Mouse (Mus musculus): ENCODE measurements around the gene Tcirg1. TPM values are rescaled to one million over a fixed set of nuclear protein-coding genes. Genes with fewer than 3 reads are reported as not detected.

The Tcirg1 gene
- polyA plus RNA-seq, 1 experiment from 2014 or later = 52.9 TPM

- no peak for ATAC-seq (ENCODE audit: low FRiP score, low read depth)
- Histone ChIP-seq H3K4me1 (peaks cover 24% of the 10 kb centered on the region), H3K36me3 (no peaks in the 10 kb centered on the region), H3K27ac (no peak overlapping the region), H3K4me3 (no peak overlapping the region), H3K9ac (no peak overlapping the region), H3K27me3 (no peaks in the 10 kb centered on the region), H3K4me2 (replicated peaks) (no peak overlapping the region), H3K9me3 (no peaks in the 10 kb centered on the region)
- WGBS = 90% methylated on average over 7 of the region's 7 CpGs
Measured at GRCm38 (mm10) chr19:3924868-3925267, 17.9 kb upstream of the Tcirg1 start.

GRCm38 (mm10) chr19:3924190-3924589 is 17.3 kb upstream of the Tcirg1 start:
- no peaks in the 10 kb centered on the region for H3K36me3 ChIP-seq
- no peak overlapping the region for H3K9ac ChIP-seq
- ATAC-seq (ENCODE audit: low FRiP score, low read depth) = no peak
- H3K4me2 ChIP-seq (replicated peaks) = no peak overlapping the region
- H3K27me3 ChIP-seq = no peaks in the 10 kb centered on the region
- H3K4me1 ChIP-seq = peaks cover 17% of the 10 kb centered on the region
- peak overlapping the region; percentile 49; the same call in 1 of the 2 replicates for H3K27ac ChIP-seq
- WGBS = 84% methylated on average over 8 of the region's 8 CpGs
- H3K4me3 ChIP-seq = no peak overlapping the region
- no peaks in the 10 kb centered on the region for H3K9me3 ChIP-seq

- peak; percentile 31; the same call in 1 of the 2 replicates for ATAC-seq (ENCODE audit: low FRiP score, low read depth)
- H3K4me2 ChIP-seq (replicated peaks) = no peak overlapping the region
- WGBS = 56% methylated on average over 13 of the region's 13 CpGs
- H3K27ac ChIP-seq = peak overlapping the region; percentile 49; the same call in 1 of the 2 replicates
- no peak overlapping the region for H3K9ac ChIP-seq
- no peak overlapping the region for H3K4me3 ChIP-seq
- no peaks in the 10 kb centered on the region for H3K36me3 ChIP-seq
- no peaks in the 10 kb centered on the region for H3K9me3 ChIP-seq
- H3K4me1 ChIP-seq = peaks cover 11% of the 10 kb centered on the region; the same call in 1 of the 2 replicates
- H3K27me3 ChIP-seq = no peaks in the 10 kb centered on the region
Measured at GRCm38 (mm10) chr19:3923586-3923985, 16.7 kb upstream of the Tcirg1 start.

GRCm38 (mm10) chr19:3922661-3923371 is 15.9 kb upstream of the Tcirg1 start:
- Histone ChIP-seq H3K9ac (no peak overlapping the region), H3K36me3 (no peaks in the 10 kb centered on the region), H3K4me2 (replicated peaks) (no peak overlapping the region), H3K4me1 (peaks cover 11% of the 10 kb centered on the region; the same call in 1 of the 2 replicates), H3K4me3 (no peak overlapping the region), H3K9me3 (no peaks in the 10 kb centered on the region), H3K27me3 (no peaks in the 10 kb centered on the region), H3K27ac (no peak overlapping the region)
- WGBS = 55% methylated on average over 10 of the region's 10 CpGs
- no peak for ATAC-seq (ENCODE audit: low FRiP score, low read depth)

- Histone ChIP-seq H3K9me3 (no peaks in the 10 kb centered on the region), H3K4me2 (replicated peaks) (no peak overlapping the region), H3K4me3 (no peak overlapping the region), H3K36me3 (no peaks in the 10 kb centered on the region), H3K27me3 (no peaks in the 10 kb centered on the region), H3K27ac (no peak overlapping the region), H3K9ac (no peak overlapping the region), H3K4me1 (0 out of 2 replicates have a peak, but pooled peaks cover 4% of the 10 kb centered on the region)
- no peak for ATAC-seq (ENCODE audit: low FRiP score, low read depth)
Measured at GRCm38 (mm10) chr19:3919928-3920327, 13.0 kb upstream of the Tcirg1 start.

- Histone ChIP-seq H3K4me1 (peaks cover 13% of the 10 kb centered on the region), H3K27me3 (no peaks in the 10 kb centered on the region), H3K36me3 (no peaks in the 10 kb centered on the region), H3K4me2 (replicated peaks) (no peak overlapping the region), H3K27ac (no peak overlapping the region), H3K9me3 (no peaks in the 10 kb centered on the region), H3K9ac (no peak overlapping the region), H3K4me3 (no peak overlapping the region)
- WGBS = 74% methylated on average over 11 of the region's 11 CpGs
- no peak for ATAC-seq (ENCODE audit: low FRiP score, low read depth)
Measured at GRCm38 (mm10) chr19:3916727-3917126, 9.8 kb upstream of the Tcirg1 start.

GRCm38 (mm10) chr19:3914535-3914934 is 7.6 kb upstream of the Tcirg1 start:
- Histone ChIP-seq H3K4me1 (peaks cover 18% of the 10 kb centered on the region), H3K4me2 (replicated peaks) (no peak overlapping the region), H3K9ac (no peak overlapping the region), H3K36me3 (peaks cover 19% of the 10 kb centered on the region), H3K27me3 (no peaks in the 10 kb centered on the region), H3K4me3 (no peak overlapping the region), H3K27ac (no peak overlapping the region), H3K9me3 (no peaks in the 10 kb centered on the region)
- ATAC-seq (ENCODE audit: low FRiP score, low read depth) = no peak
- WGBS = 89% methylated on average over 5 of the region's 5 CpGs

- peaks cover 18% of the 10 kb centered on the region for H3K4me1 ChIP-seq
- H3K27me3 ChIP-seq = no peaks in the 10 kb centered on the region
- H3K4me2 ChIP-seq (replicated peaks) = peak overlapping the region; percentile 81
- no peak for ATAC-seq (ENCODE audit: low FRiP score, low read depth)
- 88% methylated on average over 8 of the region's 8 CpGs for WGBS
- peak overlapping the region; percentile 59 for H3K9ac ChIP-seq
- peak overlapping the region; percentile 68 for H3K4me3 ChIP-seq
- no peaks in the 10 kb centered on the region for H3K9me3 ChIP-seq
- peak overlapping the region; percentile 73; the same call in 1 of the 2 replicates for H3K27ac ChIP-seq
- peaks cover 28% of the 10 kb centered on the region for H3K36me3 ChIP-seq
Measured at GRCm38 (mm10) chr19:3913692-3914091, 6.8 kb upstream of the Tcirg1 start.

- Histone ChIP-seq H3K4me2 (replicated peaks) (peak within 1 kb of the TSS; percentile 81), H3K9ac (peak within 1 kb of the TSS; percentile 72), H3K4me1 (peaks cover 23% of the 10 kb centered on the region), H3K36me3 (peaks cover 34% of the 10 kb centered on the region), H3K27me3 (no peaks in the 10 kb centered on the region), H3K9me3 (no peaks in the 10 kb centered on the region), H3K27ac (peak within 1 kb of the TSS; percentile 73), H3K4me3 (peak within 1 kb of the TSS; percentile 68)
- under 1% methylated on average over 43 of the region's 43 CpGs for WGBS
- ATAC-seq (ENCODE audit: low FRiP score, low read depth) = peak; percentile 99
Measured at GRCm38 (mm10) chr19:3912337-3913204, 5.6 kb upstream of the Tcirg1 start, which contains the start of gene Ndufs8. Gene Ndufs8 (minus strand): TSS chr19:3912774.

- H3K4me1 ChIP-seq = peaks cover 42% of the 10 kb centered on the region
- H3K27ac ChIP-seq = no peak overlapping the region
- WGBS = 79% methylated on average over 5 of the region's 5 CpGs
- no peaks in the 10 kb centered on the region for H3K9me3 ChIP-seq
- no peaks in the 10 kb centered on the region for H3K27me3 ChIP-seq
- H3K36me3 ChIP-seq = peaks cover 34% of the 10 kb centered on the region
- H3K9ac ChIP-seq = no peak overlapping the region
- no peak overlapping the region for H3K4me2 ChIP-seq (replicated peaks)
- ATAC-seq (ENCODE audit: low FRiP score, low read depth) = no peak
- no peak overlapping the region for H3K4me3 ChIP-seq
Measured at GRCm38 (mm10) chr19:3910206-3910605, 3.3 kb upstream of the Tcirg1 start.

- ATAC-seq (ENCODE audit: low FRiP score, low read depth) = no peak
- Histone ChIP-seq H3K4me3 (peak overlapping the region; percentile 58), H3K27me3 (no peaks in the 10 kb centered on the region), H3K4me1 (peaks cover 47% of the 10 kb centered on the region), H3K9ac (peak overlapping the region; percentile 76; the same call in 1 of the 2 replicates), H3K9me3 (no peaks in the 10 kb centered on the region), H3K36me3 (peaks cover 47% of the 10 kb centered on the region), H3K27ac (no peak overlapping the region), H3K4me2 (replicated peaks) (peak overlapping the region; percentile 83)
- 84% methylated on average over 8 of the region's 8 CpGs for WGBS
Measured at GRCm38 (mm10) chr19:3907876-3908660, 1.1 kb upstream of the Tcirg1 start.
